Mouse (Mus musculus) lung, embryonic 14.5 days (tissue): ENCODE measurements at regions not wholly inside any gene's neighbourhood (a gene's known extent, or its start where the extent isn't known, plus 50 kb on each side); places are given as distances from the start of the nearest gene placed in this dataset.
A peak's percentile ranks its signal among the peaks of the same experiment; 100 is the strongest.
"Not testable (repeated sequence)": the region's sequence is repeated elsewhere in the genome, so short reads cannot be mapped to it uniquely, and the experiment has no call there.

Experiments
- ATAC-seq: fragments of 200-750 bp; cut with Nextera tagmentation; 2 replicates; pipeline ENCODE4 v1.8.0; 2017; ENCODE audit warnings: mild to moderate bottlenecking, moderate TSS enrichment, moderate library complexity; ENCODE audit not compliant: insufficient read depth
- DNase-seq: peaks from one replicate; pipeline ENCODE4 v3.0.0-alpha.2; 2015
- H3K27ac ChIP-seq: fragments of 300-500 bp; sonication (generic); 2 replicates; pipeline ENCODE4 v1.5.1; 2014; ENCODE audit warnings: low read depth, mild to moderate bottlenecking, moderate library complexity
- H3K27me3 ChIP-seq: fragments of 300-500 bp; sonication (generic); 2 replicates; pipeline ENCODE4 v1.6.1; 2014; ENCODE audit warnings: low read length, control low read depth; ENCODE audit not compliant: insufficient read depth
- H3K36me3 ChIP-seq: fragments of 300-500 bp; sonication (generic); 2 replicates; pipeline ENCODE4 v1.6.1; 2014; ENCODE audit warnings: control low read depth; ENCODE audit not compliant: insufficient read depth
- H3K4me1 ChIP-seq: fragments of 300-500 bp; sonication (generic); 2 replicates; pipeline ENCODE4 v1.6.1; 2014; ENCODE audit warnings: antibody characterized with exemption, control low read depth; ENCODE audit not compliant: insufficient read depth
- H3K4me2 ChIP-seq: fragments of 300-500 bp; sonication (generic); 2 replicates; pipeline ENCODE4 v1.6.1; 2014; ENCODE audit warnings: mild to moderate bottlenecking
- H3K4me3 ChIP-seq: fragments of 300-500 bp; sonication (generic); 2 replicates; pipeline ENCODE4 v1.5.1; 2014; ENCODE audit warnings: low read depth, low read length
- H3K9ac ChIP-seq: fragments of 300-500 bp; sonication (generic); 2 replicates; pipeline ENCODE4 v1.6.1; 2014
- H3K9me3 ChIP-seq: fragments of 300-500 bp; sonication (generic); 2 replicates; pipeline ENCODE4 v1.6.1; 2016; ENCODE audit warnings: low read depth, low read length, control low read depth
- CTCF ChIP-seq: IDR thresholded peaks from 2 replicates; pipeline ENCODE4 v1.5.1; 2016; ENCODE audit warnings: antibody characterized with exemption, low read depth
- WGBS: fragments of 180-500 bp; shearing (Covaris S2); extraction: QIAGEN DNeasy Blood & Tissue Kit; methylation state at CpG from one replicate; pipeline ENCODE4 v1.1.7; 2014; 5-methylcytosine and 5-hydroxymethylcytosine counted together

DNA sequence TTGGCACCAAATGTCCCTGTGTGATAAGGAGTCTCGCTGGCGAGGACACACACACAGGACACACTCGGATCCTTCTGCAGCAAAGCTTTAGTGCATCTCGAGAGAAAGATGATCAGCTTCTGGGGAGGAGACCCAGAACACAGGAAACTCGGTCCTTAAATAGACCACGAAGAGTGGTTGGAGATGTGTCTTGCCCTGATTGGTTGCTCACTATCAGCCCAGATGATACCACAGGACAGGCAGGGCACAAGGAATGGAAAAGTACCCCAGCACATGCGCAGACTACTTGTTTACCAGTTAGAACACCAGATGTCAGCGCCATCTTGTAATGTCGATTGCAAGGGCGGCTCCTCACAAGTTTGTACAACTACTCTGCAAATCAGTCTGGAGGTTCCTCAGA lies 108.0 kb upstream of the Peg12 start:
- not testable (repeated sequence) for DNase-seq, H3K4me2 ChIP-seq, H3K27me3 ChIP-seq, H3K9ac ChIP-seq, H3K4me1 ChIP-seq, H3K27ac ChIP-seq, H3K9me3 ChIP-seq, H3K4me3 ChIP-seq, ATAC-seq, H3K36me3 ChIP-seq
- WGBS = 86% methylated on average over 10 of the region's 10 CpGs

DNA sequence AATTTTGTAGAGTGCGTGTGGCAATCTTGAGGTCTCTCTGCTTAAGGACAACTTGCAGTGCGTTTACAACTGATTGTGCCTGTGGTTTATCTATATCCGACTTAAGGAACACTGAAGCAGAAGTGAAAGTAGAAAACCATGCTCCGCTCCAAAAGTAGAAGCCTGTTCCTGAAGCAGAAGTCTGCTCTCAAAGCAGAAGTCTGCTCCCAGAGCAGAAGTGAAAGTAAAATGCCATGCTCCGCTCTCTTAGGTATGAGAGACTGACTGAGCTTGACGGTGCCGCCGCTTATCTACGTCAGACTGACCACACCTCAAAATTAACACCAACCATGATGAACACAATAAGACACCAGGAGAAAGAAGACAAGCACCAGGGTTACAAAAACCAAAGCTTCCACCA lies 107.4 kb upstream of the Peg12 start:
- no peak for DNase-seq
- Histone ChIP-seq H3K9me3 (no peaks in the 10 kb centered on the region; the same call in 1 of the 2 replicates), H3K4me3 (no peak overlapping the region), H3K4me2 (no peak overlapping the region), H3K36me3 (no peaks in the 10 kb centered on the region), H3K9ac (no peak overlapping the region), H3K27ac (no peak overlapping the region), H3K27me3 (no peaks in the 10 kb centered on the region), H3K4me1 (no peaks in the 10 kb centered on the region)
- no peak for ATAC-seq
- TF ChIP-seq CTCF = no peak
- WGBS = 88% methylated on average over 9 of the region's 9 CpGs

DNA sequence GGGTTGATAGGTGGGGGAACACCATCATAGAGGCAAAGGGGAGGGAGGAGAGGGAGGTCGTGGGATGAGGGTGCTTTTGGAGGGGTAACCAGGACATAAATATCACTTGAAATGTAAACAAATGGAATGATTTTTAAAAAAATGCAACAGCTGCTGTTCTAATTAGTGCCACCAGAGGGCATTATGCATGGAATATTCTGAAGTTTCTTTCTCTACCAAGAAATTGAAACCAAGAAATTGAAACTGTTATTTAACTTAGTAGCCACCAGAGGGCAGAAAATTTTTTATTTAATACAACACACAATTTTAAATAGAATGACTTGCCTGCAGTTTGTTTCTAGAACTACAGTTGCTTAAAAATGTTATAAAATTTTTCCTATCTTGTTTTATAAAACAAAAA lies 77.9 kb upstream of the Peg12 start:
- Histone ChIP-seq H3K4me2 (no peak overlapping the region), H3K4me1 (no peaks in the 10 kb centered on the region), H3K27ac (no peak overlapping the region), H3K27me3 (no peaks in the 10 kb centered on the region), H3K36me3 (no peaks in the 10 kb centered on the region), H3K9me3 (peaks cover 10% of the 10 kb centered on the region), H3K9ac (no peak overlapping the region), H3K4me3 (no peak overlapping the region)
- WGBS = 42% methylated on average over 1 of the region's 1 CpGs
- ATAC-seq (no peak), DNase-seq (peak; percentile 2)
- TF ChIP-seq CTCF = peak; percentile 25; the same call in 1 of the 2 replicates
